Mouse (Mus musculus) stomach, postnatal 0 days (tissue): ENCODE data around the gene Krtap4-13.

Experiments
- CTCF ChIP-seq: IDR thresholded peaks from 2 replicates; pipeline ENCODE4 v1.5.1; 2016; ENCODE audit warnings: antibody characterized with exemption, low read depth, mild to moderate bottlenecking, moderate library complexity
- EP300 ChIP-seq: optimal IDR thresholded peaks from 2 replicates; pipeline ENCODE3; 2016; ENCODE audit warnings: antibody characterized with exemption

DNA sequence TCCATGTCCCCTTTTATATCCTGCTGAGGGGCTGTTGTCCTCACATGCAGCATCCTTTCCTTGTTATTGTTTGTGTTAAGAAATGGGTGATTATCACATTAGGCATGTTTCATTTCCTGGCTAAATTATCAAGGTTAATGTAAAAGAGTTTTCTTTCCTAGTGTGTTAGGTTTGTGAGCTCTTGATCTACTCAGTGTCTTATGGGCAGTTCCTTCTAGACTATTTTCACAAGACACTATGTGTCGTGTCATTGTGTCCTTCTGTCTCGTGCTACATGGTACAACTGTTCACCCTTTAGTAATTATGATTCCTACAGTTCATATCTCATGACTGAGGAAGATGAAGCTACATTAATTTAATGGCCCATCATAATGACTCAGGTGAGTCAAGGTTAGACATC is 16.3 kb downstream of the Krtap4-13 start, which contains the start of gene Gm11596:
- TF ChIP-seq EP300 (no peak), CTCF (no peak)
